Mouse (Mus musculus) forebrain, embryonic 16.5 days (tissue): ENCODE results near the gene 2810004N23Rik. TPM values are rescaled to one million over a fixed set of nuclear protein-coding genes. Genes with fewer than 3 reads are reported as not detected.

Experiments
- ATAC-seq: fragments of 200-750 bp; cut with Nextera tagmentation; 2 replicates; pipeline ENCODE4 v1.8.0; 2017; ENCODE audit warnings: mild to moderate bottlenecking, moderate library complexity
- H3K27ac ChIP-seq: fragments of 300-500 bp; sonication (generic); 2 replicates; pipeline ENCODE4 v1.5.1; 2014; ENCODE audit warnings: low read length, control low read depth
- H3K27me3 ChIP-seq: fragments of 300-500 bp; sonication (generic); replicated peaks from 2 replicates; pipeline ENCODE4 v1.6.1; 2014; ENCODE audit warnings: low read length; ENCODE audit not compliant: control insufficient read depth, insufficient read depth
- H3K36me3 ChIP-seq: fragments of 300-500 bp; sonication (generic); 2 replicates; pipeline ENCODE4 v1.6.1; 2014; ENCODE audit not compliant: control insufficient read depth, insufficient read depth
- H3K4me1 ChIP-seq: fragments of 300-500 bp; sonication (generic); replicated peaks from 2 replicates; pipeline ENCODE4 v1.6.1; 2014; ENCODE audit warnings: low read length; ENCODE audit not compliant: control insufficient read depth, insufficient read depth
- H3K4me2 ChIP-seq: fragments of 300-500 bp; sonication (generic); 2 replicates; pipeline ENCODE4 v1.6.1; 2014; ENCODE audit warnings: mild to moderate bottlenecking, low read length, control low read depth
- H3K4me3 ChIP-seq: fragments of 300-500 bp; sonication (generic); replicated peaks from 2 replicates; pipeline ENCODE4 v1.5.1; 2014; ENCODE audit warnings: mild to moderate bottlenecking, low read length, control low read depth
- H3K9ac ChIP-seq: fragments of 300-500 bp; sonication (generic); replicated peaks from 2 replicates; pipeline ENCODE4 v1.6.1; 2014; ENCODE audit warnings: low read depth, low read length, control low read depth
- H3K9me3 ChIP-seq: fragments of 300-500 bp; sonication (generic); 2 replicates; pipeline ENCODE4 v1.6.1; 2016; ENCODE audit warnings: low read length; ENCODE audit not compliant: control insufficient read depth
- WGBS: fragments of 180-500 bp; shearing (Covaris S2); extraction: QIAGEN DNeasy Blood & Tissue Kit; methylation state at CpG from one replicate; pipeline ENCODE4 v1.1.7; 2014; 5-methylcytosine and 5-hydroxymethylcytosine counted together
- polyA plus RNA-seq: library from polyadenylated mRNA; unstranded; fragments of >200 nt; fragmentation: Nextera tagmentation; extraction: Ambion mirVana; gene quantifications from 2 replicates; pipeline ENCODE4 v1.2.1, GENCODE M21; 2015

Gene 2810004N23Rik
- polyA plus RNA-seq, 1 experiment from 2014 or later = 38.3 TPM

DNA sequence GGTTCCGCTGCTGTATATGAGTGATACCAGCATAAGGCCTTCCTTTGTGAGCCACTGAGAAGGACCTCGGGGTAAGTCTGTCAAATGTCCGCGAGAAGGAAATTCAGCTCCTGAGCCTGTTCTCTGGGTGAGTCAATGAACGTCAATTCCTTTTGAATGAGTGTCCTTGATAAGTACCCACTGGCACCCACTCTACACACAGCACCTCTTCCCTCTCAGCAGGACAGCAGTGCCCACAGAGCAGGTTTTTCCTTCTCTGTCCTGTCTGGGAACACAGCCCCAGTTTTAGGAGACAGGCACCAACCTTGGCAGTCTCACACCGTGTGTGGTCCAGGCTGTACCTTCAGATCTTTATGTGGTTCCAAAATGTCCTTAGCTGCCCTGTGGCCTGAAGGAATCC lies 31.0 kb downstream of the 2810004N23Rik start:
- H3K9ac ChIP-seq = no peak overlapping the region
- 0 out of 2 replicates have a peak, but pooled peaks cover 9% of the 10 kb centered on the region for H3K36me3 ChIP-seq
- 80% methylated on average over 6 of the region's 6 CpGs for WGBS
- H3K27me3 ChIP-seq = no peaks in the 10 kb centered on the region; the same call in 1 of the 2 replicates
- no peaks in the 10 kb centered on the region for H3K9me3 ChIP-seq
- no peak for ATAC-seq
- H3K4me2 ChIP-seq = no peak overlapping the region
- no peaks in the 10 kb centered on the region for H3K4me1 ChIP-seq
- H3K4me3 ChIP-seq = no peak overlapping the region
- H3K27ac ChIP-seq = no peak overlapping the region

DNA sequence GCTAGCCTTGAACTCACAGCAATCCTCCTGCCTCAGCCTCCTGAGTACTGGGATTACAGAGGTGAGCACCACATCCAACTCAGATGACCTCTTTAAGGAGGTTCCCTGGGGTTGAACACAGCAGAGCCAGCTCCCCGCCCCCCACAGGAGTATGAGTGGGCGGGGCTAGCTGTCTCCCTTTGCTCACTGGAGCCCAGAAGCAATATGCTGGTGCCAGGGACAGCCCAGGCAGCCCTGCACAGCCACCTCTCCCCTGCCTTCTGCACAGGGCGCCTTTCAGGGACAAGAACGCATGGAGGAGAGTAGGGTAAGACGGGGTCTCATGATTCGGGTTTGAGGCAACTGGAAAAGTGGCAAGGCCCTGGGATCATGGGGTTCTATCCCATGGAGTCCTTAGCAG lies 31.4 kb downstream of the 2810004N23Rik start:
- no peak overlapping the region for H3K27ac ChIP-seq
- H3K9ac ChIP-seq = no peak overlapping the region
- H3K9me3 ChIP-seq = no peaks in the 10 kb centered on the region
- WGBS = 75% methylated on average over 6 of the region's 6 CpGs
- H3K4me2 ChIP-seq = no peak overlapping the region
- H3K36me3 ChIP-seq = 0 out of 2 replicates have a peak, but pooled peaks cover 9% of the 10 kb centered on the region
- no peak overlapping the region for H3K4me3 ChIP-seq
- ATAC-seq = no peak
- no peaks in the 10 kb centered on the region for H3K4me1 ChIP-seq
- H3K27me3 ChIP-seq = no peaks in the 10 kb centered on the region; the same call in 1 of the 2 replicates

DNA sequence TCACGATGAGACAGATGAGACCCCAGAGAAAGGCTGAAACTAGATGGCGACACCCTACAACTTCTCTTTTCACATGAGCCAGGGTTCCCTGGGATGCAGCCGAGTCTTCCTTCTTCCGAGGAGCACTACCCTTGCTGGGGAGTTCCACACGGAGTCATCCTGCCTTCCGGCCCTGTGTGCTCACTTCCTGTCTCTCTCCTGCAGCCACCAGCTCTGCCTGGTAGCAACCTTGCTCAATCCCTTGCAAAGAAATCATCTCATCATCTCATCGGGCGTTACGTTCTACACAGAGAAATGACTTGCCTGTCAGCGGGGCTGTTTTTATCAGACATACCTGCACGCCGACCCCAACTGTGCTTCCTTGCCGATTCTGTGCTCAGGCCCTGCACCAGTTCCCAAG lies 32.9 kb downstream of the 2810004N23Rik start:
- no peaks in the 10 kb centered on the region for H3K9me3 ChIP-seq
- H3K27ac ChIP-seq = no peak overlapping the region
- H3K4me1 ChIP-seq = no peaks in the 10 kb centered on the region
- 0 out of 2 replicates have a peak, but pooled peaks cover 9% of the 10 kb centered on the region for H3K36me3 ChIP-seq
- 81% methylated on average over 13 of the region's 13 CpGs for WGBS
- ATAC-seq = no peak
- no peak overlapping the region for H3K9ac ChIP-seq
- H3K4me2 ChIP-seq = no peak overlapping the region
- H3K27me3 ChIP-seq = no peaks in the 10 kb centered on the region; the same call in 1 of the 2 replicates
- no peak overlapping the region for H3K4me3 ChIP-seq

DNA sequence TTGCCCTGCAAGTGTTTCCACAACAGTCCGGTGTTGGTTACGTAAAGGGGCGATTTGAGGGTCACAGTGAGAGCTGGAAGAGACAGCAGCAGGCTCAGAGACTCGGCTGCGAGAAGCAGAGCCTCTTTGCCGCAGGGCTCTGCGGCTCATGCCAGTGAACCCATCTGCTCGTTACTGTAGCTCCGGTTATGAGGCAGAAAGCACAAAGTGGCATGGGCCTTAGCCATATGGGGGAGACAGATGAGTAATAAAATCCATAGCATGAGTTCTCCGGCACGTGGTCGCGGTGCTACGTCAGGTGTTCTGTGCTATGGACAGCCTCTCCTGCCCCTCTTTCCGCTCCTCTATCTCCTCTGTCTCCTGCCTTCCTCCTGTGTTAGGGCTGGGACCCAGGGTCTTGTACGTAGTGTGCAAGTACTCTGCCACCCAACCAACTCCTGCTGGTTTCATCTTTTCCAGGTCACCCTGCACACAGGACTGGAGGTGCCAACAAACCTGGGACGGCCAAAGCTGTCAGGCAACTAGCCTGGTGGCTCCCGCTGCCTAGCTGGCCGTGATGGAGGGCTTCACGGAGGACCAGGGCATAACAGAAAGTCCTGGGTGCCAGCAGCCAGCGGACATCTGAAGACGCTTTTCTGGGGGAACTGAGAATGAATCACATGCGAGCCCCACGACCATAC lies 34.2 kb downstream of the 2810004N23Rik start:
- Histone ChIP-seq H3K36me3 (peaks cover 17% of the 10 kb centered on the region), H3K4me1 (no peaks in the 10 kb centered on the region), H3K9me3 (no peaks in the 10 kb centered on the region), H3K27ac (no peak overlapping the region), H3K4me2 (no peak overlapping the region), H3K9ac (no peak overlapping the region), H3K27me3 (no peaks in the 10 kb centered on the region; the same call in 1 of the 2 replicates), H3K4me3 (no peak overlapping the region)
- WGBS = 77% methylated on average over 24 of the region's 24 CpGs
- no peak for ATAC-seq

DNA sequence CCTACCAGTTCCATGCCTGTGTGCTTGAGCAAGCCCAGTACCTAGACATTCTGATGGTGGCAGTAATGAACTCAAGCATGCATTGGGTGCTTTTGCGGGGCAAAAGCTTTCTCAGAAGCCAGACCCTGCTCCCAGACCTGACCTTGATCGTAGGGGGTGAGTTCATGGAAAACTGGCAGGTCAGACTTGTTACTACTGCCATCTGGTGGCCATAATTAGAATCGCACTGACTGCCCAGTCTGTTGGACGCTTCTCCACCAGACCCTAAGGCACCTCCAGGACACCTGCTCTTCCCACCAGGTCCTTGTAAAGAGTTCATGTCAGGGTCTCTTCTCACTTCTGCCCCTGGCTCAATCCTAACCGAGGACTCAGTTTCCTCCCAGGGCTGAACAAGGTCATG lies 35.5 kb downstream of the 2810004N23Rik start:
- ATAC-seq = no peak; the same call in 1 of the 2 replicates
- peaks cover 18% of the 10 kb centered on the region for H3K36me3 ChIP-seq
- H3K4me2 ChIP-seq = no peak overlapping the region
- H3K27ac ChIP-seq = no peak overlapping the region
- WGBS = 2% methylated on average over 5 of the region's 5 CpGs
- no peak overlapping the region for H3K4me3 ChIP-seq
- no peaks in the 10 kb centered on the region for H3K4me1 ChIP-seq
- H3K9ac ChIP-seq = no peak overlapping the region
- no peaks in the 10 kb centered on the region for H3K9me3 ChIP-seq
- no peaks in the 10 kb centered on the region; the same call in 1 of the 2 replicates for H3K27me3 ChIP-seq

DNA sequence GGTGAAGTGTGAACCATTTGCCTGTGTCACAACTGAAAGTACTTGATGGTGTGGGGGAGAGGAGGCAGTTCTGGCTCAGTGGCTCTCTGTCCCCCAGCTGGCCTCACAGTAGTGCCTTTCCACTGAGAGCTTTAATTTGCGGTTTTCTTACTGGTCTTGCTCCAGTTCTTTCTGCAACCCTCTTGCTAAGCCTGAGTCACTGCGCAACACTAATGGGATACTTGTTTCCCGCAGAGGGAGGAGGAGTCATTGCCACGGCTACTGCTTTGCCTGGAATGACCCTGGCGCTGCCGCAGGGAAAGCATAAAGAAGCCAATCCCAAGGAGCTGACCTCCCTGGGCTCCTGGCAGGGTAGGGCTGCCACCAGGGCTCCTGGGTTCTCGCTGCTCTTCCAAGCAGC lies 36.3 kb downstream of the 2810004N23Rik start:
- Histone ChIP-seq H3K4me1 (no peaks in the 10 kb centered on the region), H3K36me3 (peaks cover 18% of the 10 kb centered on the region), H3K4me2 (no peak overlapping the region), H3K4me3 (no peak overlapping the region), H3K27me3 (no peaks in the 10 kb centered on the region; the same call in 1 of the 2 replicates), H3K9ac (no peak overlapping the region), H3K9me3 (no peaks in the 10 kb centered on the region), H3K27ac (no peak overlapping the region)
- ATAC-seq = no peak
- WGBS = 33% methylated on average over 7 of the region's 7 CpGs

DNA sequence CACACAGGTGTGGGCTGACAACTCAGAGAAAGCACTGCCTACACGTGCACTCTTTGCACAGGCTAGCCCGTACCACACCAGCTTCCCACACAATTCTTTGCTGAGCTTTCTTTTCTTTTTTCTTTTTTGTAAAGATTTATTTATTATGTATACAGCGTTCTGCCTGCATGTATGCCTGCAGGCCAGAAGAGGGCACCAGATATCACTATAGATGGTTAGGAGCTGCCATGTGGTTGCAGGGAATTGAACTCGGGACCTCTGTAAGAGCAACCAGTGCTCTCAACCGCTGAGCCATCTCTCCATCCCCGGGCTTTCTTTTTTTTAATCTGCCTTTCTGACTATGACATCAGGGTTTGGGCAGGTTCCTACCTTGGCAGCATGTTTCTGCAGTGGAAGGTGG lies 39.4 kb downstream of the 2810004N23Rik start:
- Histone ChIP-seq H3K27me3 (no peaks in the 10 kb centered on the region), H3K4me2 (no peak overlapping the region), H3K36me3 (peaks cover 11% of the 10 kb centered on the region), H3K9ac (no peak overlapping the region), H3K4me3 (no peak overlapping the region), H3K27ac (no peak overlapping the region), H3K9me3 (no peaks in the 10 kb centered on the region), H3K4me1 (no peaks in the 10 kb centered on the region)
- WGBS = 80% methylated on average over 6 of the region's 6 CpGs
- ATAC-seq = no peak

DNA sequence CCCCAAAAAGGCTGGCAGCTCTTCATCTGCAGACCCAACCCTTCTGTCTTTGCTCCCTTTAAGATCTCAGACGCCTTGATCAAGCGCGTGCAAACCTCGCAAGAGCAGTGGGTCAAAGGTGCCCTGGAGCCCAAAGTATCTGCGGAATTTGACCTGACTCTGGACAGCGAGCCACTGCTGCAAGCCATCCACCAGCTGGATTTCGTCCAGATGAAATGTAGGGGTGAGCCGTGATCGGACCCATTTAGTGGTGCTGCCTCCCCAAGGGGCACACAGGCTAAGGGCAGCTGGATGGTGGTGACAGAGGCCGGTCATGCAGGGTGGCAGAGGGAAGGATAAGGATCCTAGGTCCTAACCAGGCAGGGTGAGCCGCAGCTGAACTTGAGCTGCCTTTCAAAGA lies 42.8 kb downstream of the 2810004N23Rik start:
- no peak overlapping the region for H3K27ac ChIP-seq
- WGBS = 76% methylated on average over 11 of the region's 11 CpGs

DNA sequence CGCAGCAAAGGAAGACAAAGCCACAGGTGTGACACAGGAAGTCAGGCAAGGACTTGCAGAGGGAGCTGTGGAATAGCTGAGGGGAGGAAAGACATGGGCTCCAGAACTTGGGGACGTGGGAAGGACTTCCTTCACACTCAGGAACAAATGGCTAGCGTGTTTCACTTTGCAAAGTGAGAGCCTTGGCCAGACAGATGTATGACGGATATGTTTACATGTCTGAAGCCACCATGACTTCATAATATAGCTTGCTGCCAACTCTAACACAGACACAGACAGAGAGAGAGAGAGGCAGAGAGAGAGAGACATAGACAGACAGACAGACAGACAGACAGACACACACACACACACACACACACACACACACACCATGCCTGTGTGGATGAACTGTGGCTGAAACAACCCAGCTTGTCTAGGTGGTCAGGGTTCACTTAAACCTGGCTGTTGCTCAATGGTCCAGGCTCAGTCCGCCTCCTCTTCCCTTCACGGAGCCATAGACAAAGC lies 43.3 kb downstream of the 2810004N23Rik start:
- H3K9me3 ChIP-seq = no peaks in the 10 kb centered on the region
- no peak overlapping the region for H3K9ac ChIP-seq
- no peak for ATAC-seq
- H3K4me3 ChIP-seq = no peak overlapping the region
- no peaks in the 10 kb centered on the region for H3K4me1 ChIP-seq
- peaks cover 23% of the 10 kb centered on the region for H3K36me3 ChIP-seq
- H3K4me2 ChIP-seq = no peak overlapping the region
- 76% methylated on average over 6 of the region's 6 CpGs for WGBS
- H3K27me3 ChIP-seq = no peaks in the 10 kb centered on the region
- H3K27ac ChIP-seq = no peak overlapping the region

More for the DNA sequence above, 42.8 kb downstream of the 2810004N23Rik start:
- Histone ChIP-seq H3K4me2 (no peak overlapping the region), H3K4me3 (no peak overlapping the region), H3K9me3 (no peaks in the 10 kb centered on the region), H3K36me3 (peaks cover 24% of the 10 kb centered on the region), H3K9ac (no peak overlapping the region), H3K27me3 (no peaks in the 10 kb centered on the region), H3K4me1 (no peaks in the 10 kb centered on the region)
- ATAC-seq = no peak
